Mouse (Mus musculus) embryo, embryonic 9.5 days (tissue): ENCODE data around the gene Pim2.
"Not testable (repeated sequence)": the region's sequence is repeated elsewhere in the genome, so short reads cannot be mapped to it uniquely, and the experiment has no call there.

Source experiments
- DNase-seq: peaks from one replicate; pipeline ENCODE4 v3.0.0-alpha.2; 2017; ENCODE audit errors: extremely low spot score

Gene Pim2

GRCm38 (mm10) chrX:7907735-7908134, 29.7 kb downstream of the Pim2 start, which contains the start of gene Gm10491:
Gene Gm10491 (minus strand): TSS chrX:7907835.
- DNase-seq = no peak

- DNase-seq = not testable (repeated sequence)
Observed at GRCm38 (mm10) chrX:7909242-7909641, 31.2 kb downstream of the Pim2 start, which contains the start of gene Gm10490. Gene Gm10490 (plus strand): TSS chrX:7909542.

- no peak for DNase-seq
Observed at GRCm38 (mm10) chrX:7910473-7910872, 32.4 kb downstream of the Pim2 start.

- not testable (repeated sequence) for DNase-seq
Observed at GRCm38 (mm10) chrX:7915669-7916068, 37.6 kb downstream of the Pim2 start.

GRCm38 (mm10) chrX:7917960-7918359, 39.9 kb downstream of the Pim2 start:
- not testable (repeated sequence) for DNase-seq

- DNase-seq = peak; percentile 35
Observed at GRCm38 (mm10) chrX:7919601-7920383, 41.7 kb downstream of the Pim2 start, which contains the start of gene Pcsk1n. Gene Pcsk1n (plus strand): TSS chrX:7919822.

GRCm38 (mm10) chrX:7922032-7922431, 44.0 kb downstream of the Pim2 start:
- peak; percentile 18 for DNase-seq

- DNase-seq = no peak
Observed at GRCm38 (mm10) chrX:7926266-7926665, 48.2 kb downstream of the Pim2 start.

GRCm38 (mm10) chrX:7927116-7927515, 49.1 kb downstream of the Pim2 start:
- DNase-seq = no peak

GRCm38 (mm10) chrX:7928270-7928790, 50.3 kb downstream of the Pim2 start, which contains the start of gene Eras:
Gene Eras (minus strand): TSS chrX:7928607.
- DNase-seq = no peak
